In genomic region chr15:81810150-81810549, GRCm38 (mm10) we compare ENCODE assay signal across 8 mouse cellular contexts. TPM values are rescaled to one million over a fixed set of nuclear protein-coding genes. Genes with fewer than 3 reads are reported as not detected.
DNase-seq lines count a peak whose midpoint lies in the region; ATAC-seq and TF ChIP-seq lines count a peak whose summit lies in the region.

No protein-coding gene starts in this region.

- ATAC-seq in G1E (ENCODE audit: extremely low read depth, insufficient number of reproducible peaks, low FRiP score, poor library complexity, severe bottlenecking) = no peak
- peak; percentile 25 for ATAC-seq in forebrain, postnatal 0 days
- ATAC-seq in liver, postnatal 0 days = peak; percentile 38

- H3K9ac ChIP-seq in forebrain, postnatal 0 days = peak overlapping the region; percentile 85
- H3K9ac ChIP-seq in liver, postnatal 0 days (replicated peaks) = peak overlapping the region; percentile 60

- TF ChIP-seq EP300 in liver, postnatal 0 days (IDR thresholded peaks at IDR 0.05; ENCODE audit: low read depth) = no peak; the same call in none of the 2 replicates

- no peaks in the 10 kb centered on the region for H3K9me3 ChIP-seq in G1E (replicated peaks)
- H3K9me3 ChIP-seq in forebrain, postnatal 0 days (ENCODE audit: low read length) = no peaks in the 10 kb centered on the region
- H3K9me3 ChIP-seq in liver, postnatal 0 days (ENCODE audit: low read length) = no peaks in the 10 kb centered on the region

- no peaks in the 10 kb centered on the region for H3K27me3 ChIP-seq in G1E (ENCODE audit: insufficient read depth, low read length)
- H3K27me3 ChIP-seq in forebrain, postnatal 0 days (ENCODE audit: insufficient read depth, low read length) = no peaks in the 10 kb centered on the region
- no peaks in the 10 kb centered on the region for H3K27me3 ChIP-seq in liver, postnatal 0 days (ENCODE audit: insufficient read depth, low read length)

- H3K36me3 ChIP-seq in G1E (replicated peaks) = peaks cover 15% of the 10 kb centered on the region
- peaks cover 4% of the 10 kb centered on the region for H3K36me3 ChIP-seq in forebrain, postnatal 0 days (ENCODE audit: insufficient read depth)
- H3K36me3 ChIP-seq in liver, postnatal 0 days (replicated peaks; ENCODE audit: insufficient read depth, low read length) = no peaks in the 10 kb centered on the region; the same call in 1 of the 2 replicates

- intact Hi-C loops in heart, postnatal 36 days (cut with DNase I) = loop anchor here (2.0 kb wide), 1 partner anchor 49 kb away; the partner anchor contains the start of gene Tob2

- peak overlapping the region; percentile 76 for H3K4me3 ChIP-seq in G1E (ENCODE audit: low read depth, low read length)
- peak overlapping the region; percentile 64 for H3K4me3 ChIP-seq in forebrain, postnatal 0 days (ENCODE audit: low read depth, low read length)
- peak overlapping the region; percentile 58 for H3K4me3 ChIP-seq in liver, postnatal 0 days (ENCODE audit: low read depth, low read length)

- peak overlapping the region; percentile 92 for H3K27ac ChIP-seq in forebrain, postnatal 0 days (ENCODE audit: low read depth, low read length)
- H3K27ac ChIP-seq in liver, postnatal 0 days (ENCODE audit: low read depth) = peak overlapping the region; percentile 92

- H3K4me2 ChIP-seq in forebrain, postnatal 0 days (ENCODE audit: low read depth) = peak overlapping the region; percentile 68
- peak overlapping the region; percentile 83 for H3K4me2 ChIP-seq in liver, postnatal 0 days (ENCODE audit: low read depth, low read length)

- WGBS in forebrain, postnatal 0 days = 1% methylated on average over 10 of the region's 10 CpGs
- 1% methylated on average over 10 of the region's 10 CpGs for WGBS in liver, postnatal 0 days (ENCODE audit: insufficient replicate concordance)

- no peak for DNase-seq in G1E (ENCODE audit: low spot score)
- DNase-seq in cerebellum, adult 11-12 months = peak; percentile 94
- DNase-seq in forebrain, postnatal 0 days = peak; percentile 84
- DNase-seq in heart, postnatal 36 days = peak; percentile 92 to 93
- peak; percentile 59 to 78 for DNase-seq in layer of hippocampus, adult 18-20 months (ENCODE audit: low spot score in 2 of 2)
- DNase-seq in liver, postnatal 0 days = peak; percentile 76
- peak; percentile 67 for DNase-seq in ovary, postnatal 10 days (ENCODE audit: low spot score)
- DNase-seq in thymus, postnatal 14 days = peak; percentile 43

- peaks cover 51% of the 10 kb centered on the region for H3K4me1 ChIP-seq in G1E (ENCODE audit: insufficient read depth, low read depth, low read length)
- peaks cover 24% of the 10 kb centered on the region for H3K4me1 ChIP-seq in forebrain, postnatal 0 days (ENCODE audit: insufficient read depth)
- H3K4me1 ChIP-seq in liver, postnatal 0 days (ENCODE audit: insufficient read depth) = peaks cover 29% of the 10 kb centered on the region

- no peak for TF ChIP-seq CTCF in G1E (IDR thresholded peaks at IDR 0.05; ENCODE audit: low read depth, low read length)
- no peak for TF ChIP-seq CTCF in forebrain, postnatal 0 days (IDR thresholded peaks at IDR 0.05; ENCODE audit: low read depth)
- TF ChIP-seq CTCF in liver, postnatal 0 days (IDR thresholded peaks at IDR 0.05; ENCODE audit: low read depth) = no peak

RNA-seq across cellular contexts. Expression of gene Tef, which starts 7.9 kb away (rescaled TPM):
- 23.2 and 28.1 TPM in 2 replicates for total RNA-seq in G1E (2014; fragmentation: Nextera tagmentation)
- 61.5 and 61.7 TPM in 2 replicates for total RNA-seq in G1E (2017)
- 69.5 and 75.8 TPM in 2 replicates for polyA plus RNA-seq in G1E (2012)
- 60.2 and 71.8 TPM in 2 replicates for total RNA-seq in forebrain, postnatal 0 days (2014; rRNA removed)
- 21.9 and 27.8 TPM in 2 replicates for polyA plus RNA-seq in forebrain, postnatal 0 days (2015; fragmentation: Nextera tagmentation; extraction: Ambion mirVana)
- total RNA-seq in heart, postnatal 36 days (2021) = 100 to 1,000 TPM; 123 to 132 TPM
- 100 to 1,000 TPM; 293 to 297 TPM for total RNA-seq in layer of hippocampus, adult 18-20 months (2021)
- polyA plus RNA-seq in liver, postnatal 0 days (2015; fragmentation: Nextera tagmentation; extraction: Ambion mirVana) = 14.0 and 16.3 TPM in 2 replicates

RNA-seq across cellular contexts. Expression of gene Tob2, which starts 48.4 kb away (rescaled TPM):
- total RNA-seq in G1E (2014; fragmentation: Nextera tagmentation) (30.4 and 32.3 TPM in 2 replicates), G1E (2017) (8.5 and 9.9 TPM in 2 replicates)
- polyA plus RNA-seq in G1E (2012) = 35.4 and 37.5 TPM in 2 replicates
- total RNA-seq in forebrain, postnatal 0 days (2014; rRNA removed) = 9.2 and 13.0 TPM in 2 replicates
- polyA plus RNA-seq in forebrain, postnatal 0 days (2015; fragmentation: Nextera tagmentation; extraction: Ambion mirVana) = 11.4 TPM in 2 replicates
- 100 to 1,000 TPM in 1 of 2 experiments, 10 to 100 TPM in 1; 74.9 to 130 TPM for total RNA-seq in heart, postnatal 36 days (2021)
- 10 to 100 TPM; 33.8 to 45.2 TPM for total RNA-seq in layer of hippocampus, adult 18-20 months (2021)
- 10.9 and 12.3 TPM in 2 replicates for polyA plus RNA-seq in liver, postnatal 0 days (2015; fragmentation: Nextera tagmentation; extraction: Ambion mirVana)
